Mouse (Mus musculus) right cerebral cortex, adult 18-20 months (tissue): ENCODE measurements around the gene Tpo.

Experiments used
- DNase-seq: peaks from one replicate; pipeline ENCODE4 v3.0.0; 2022; ENCODE audit warnings: mixed read lengths

Tpo gene

DNA sequence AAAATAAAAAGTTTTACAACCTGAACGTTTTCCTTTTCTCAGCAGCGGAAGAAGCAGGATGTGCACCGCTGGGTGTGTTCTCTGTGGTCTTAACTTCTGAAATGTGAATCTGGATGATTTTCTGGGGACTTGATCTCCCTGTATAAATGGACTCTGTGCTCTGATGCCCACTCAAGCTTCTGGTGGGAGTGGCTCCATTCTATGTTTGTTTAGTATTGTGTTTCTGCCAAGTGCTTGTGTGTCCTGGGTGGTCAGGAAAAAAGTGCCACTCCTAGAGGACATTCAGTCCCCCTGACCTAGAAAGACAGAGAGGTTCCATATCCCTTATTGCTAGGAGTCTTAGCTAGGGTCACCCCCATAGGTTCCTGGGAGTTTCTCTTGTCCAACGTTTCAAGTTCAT is at the start of gene Tpo:
Gene Tpo, minus strand, starts transcription at position 101 of the 400 bp plus-strand sequence.
- no peak for DNase-seq

DNA sequence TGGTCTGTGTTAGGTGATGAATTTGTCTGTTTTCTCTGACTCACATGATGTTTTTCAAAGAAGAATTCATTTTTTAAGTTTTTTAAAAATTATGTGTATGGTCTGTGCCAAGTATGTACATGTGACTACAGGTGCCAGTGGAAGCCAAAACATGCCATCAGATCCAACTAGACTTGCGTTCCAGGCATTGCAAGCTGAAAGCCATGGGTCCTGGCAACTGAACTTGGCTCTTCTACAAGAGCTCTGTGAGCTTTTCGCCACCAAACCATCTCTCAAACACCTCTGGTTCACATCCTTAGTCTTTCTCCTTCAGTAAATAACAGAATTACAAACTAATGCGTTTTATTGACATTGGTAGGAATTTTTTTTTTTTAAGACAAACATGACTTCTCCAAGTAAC is 49.3 kb upstream of the Tpo start:
- no peak for DNase-seq

DNA sequence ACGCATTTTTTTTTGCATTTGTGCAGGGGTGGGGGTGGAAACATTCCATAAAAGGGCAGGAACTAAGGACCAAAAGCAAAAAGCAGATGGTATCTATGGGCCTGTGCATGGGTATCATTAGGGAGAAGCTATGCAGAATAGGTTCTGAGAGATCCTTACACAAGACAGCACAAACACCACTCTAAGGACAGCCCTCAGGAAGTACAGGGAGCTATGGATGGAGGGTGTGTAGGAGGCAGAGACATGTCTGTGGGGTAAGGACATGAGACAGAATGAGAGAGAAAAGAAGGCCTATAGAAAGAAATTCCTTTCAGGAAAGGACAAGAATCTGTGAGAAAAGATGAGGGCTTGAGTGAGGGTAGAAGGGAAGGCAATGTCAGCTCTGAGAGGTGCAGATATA is 47.2 kb upstream of the Tpo start:
- DNase-seq: no peak

DNA sequence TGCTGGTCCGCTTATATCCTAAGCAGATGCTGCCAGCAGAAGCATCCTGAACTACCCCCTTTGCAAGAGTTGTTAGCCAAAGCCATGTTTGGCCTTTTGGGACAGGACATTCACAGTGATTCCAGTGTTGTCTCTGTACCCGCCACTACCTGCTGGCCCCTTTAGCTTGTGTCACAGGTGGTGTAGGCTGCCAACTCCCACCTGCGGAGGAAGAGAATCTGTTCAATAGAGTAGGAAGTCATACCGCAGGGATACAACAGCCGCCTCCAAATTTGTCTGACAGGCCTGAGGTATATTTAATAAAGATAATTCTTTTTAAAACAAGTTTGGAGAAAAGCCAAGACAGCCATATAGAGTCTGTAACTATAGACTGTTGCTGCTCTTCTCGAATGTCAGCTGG is 45.5 kb upstream of the Tpo start:
- no peak for DNase-seq

DNA sequence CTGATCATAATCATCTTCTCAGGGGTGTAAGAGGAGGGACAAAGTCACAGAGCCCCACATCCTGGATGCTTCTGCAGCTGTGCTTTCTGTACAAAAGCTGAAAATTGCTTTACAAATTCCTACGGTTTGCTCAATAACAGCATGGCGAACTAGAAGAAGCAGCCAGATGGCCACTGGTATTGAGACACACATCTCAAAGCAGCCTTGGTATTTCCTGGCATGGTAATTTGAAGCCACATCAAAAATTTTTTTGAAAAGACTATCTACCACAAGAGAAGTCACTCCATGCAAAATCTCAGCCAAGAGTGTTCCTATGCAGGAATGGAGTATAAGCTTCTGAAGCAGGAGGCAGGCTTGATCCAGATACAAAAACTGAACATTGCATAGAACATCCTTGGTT is 45.1 kb upstream of the Tpo start:
- DNase-seq: no peak

DNA sequence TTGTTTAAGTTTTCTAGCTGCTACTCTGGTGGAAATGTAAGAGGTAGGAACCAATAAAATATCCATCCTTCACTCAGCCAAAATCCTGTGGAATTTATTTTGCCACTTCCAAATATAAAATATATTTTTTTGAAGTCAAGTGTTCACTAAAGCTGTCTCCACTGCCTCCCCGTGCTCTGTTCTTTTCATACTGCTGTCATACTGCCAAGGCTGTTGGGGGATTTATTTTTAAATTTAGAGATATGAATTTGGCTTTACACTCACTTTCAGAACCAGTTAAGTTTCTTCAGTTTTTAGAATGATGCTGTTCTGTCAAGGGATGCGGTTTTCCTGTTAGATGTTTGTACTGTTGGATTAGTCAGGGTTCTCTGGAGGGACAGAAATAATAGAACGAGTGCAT is 36.1 kb upstream of the Tpo start:
- peak; percentile 25 for DNase-seq

DNA sequence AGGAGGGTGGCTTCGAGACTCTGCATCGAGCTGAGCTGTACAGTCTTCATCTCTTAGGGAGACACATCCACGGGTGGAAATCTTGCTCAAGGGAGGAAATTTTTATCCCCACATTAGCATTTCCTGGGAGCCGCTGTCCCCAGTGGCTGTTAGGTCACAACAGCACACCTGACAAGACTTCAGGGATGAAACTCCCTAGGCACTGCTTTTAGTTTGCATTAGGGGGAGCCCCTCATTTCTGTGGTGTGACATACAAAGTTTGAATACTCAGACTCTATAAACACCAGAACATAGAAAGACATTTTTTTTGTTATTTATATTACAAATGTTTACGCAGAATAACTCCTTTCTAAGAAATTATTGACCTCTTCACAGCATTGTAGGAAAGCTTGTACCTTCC is 32.1 kb upstream of the Tpo start:
- no peak for DNase-seq

DNA sequence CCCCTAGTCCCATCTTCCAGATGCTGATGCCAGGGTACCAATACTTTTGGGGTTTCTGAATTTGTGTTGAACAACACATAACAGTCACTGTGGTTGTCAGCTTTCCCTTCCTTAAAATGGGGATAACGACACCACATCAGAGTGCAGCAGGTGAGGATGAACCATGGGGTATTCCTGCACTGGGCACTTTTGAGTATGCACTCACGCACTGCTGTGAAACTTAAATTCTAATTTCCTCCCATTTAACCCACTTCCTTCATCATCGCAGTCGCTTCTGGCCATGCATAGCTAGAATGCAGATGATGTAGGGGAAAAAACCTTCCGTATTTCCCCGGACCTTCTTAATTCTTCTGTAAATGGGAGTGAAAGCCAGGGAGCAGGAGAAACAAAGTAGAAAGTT is 31.6 kb upstream of the Tpo start:
- DNase-seq: no peak

DNA sequence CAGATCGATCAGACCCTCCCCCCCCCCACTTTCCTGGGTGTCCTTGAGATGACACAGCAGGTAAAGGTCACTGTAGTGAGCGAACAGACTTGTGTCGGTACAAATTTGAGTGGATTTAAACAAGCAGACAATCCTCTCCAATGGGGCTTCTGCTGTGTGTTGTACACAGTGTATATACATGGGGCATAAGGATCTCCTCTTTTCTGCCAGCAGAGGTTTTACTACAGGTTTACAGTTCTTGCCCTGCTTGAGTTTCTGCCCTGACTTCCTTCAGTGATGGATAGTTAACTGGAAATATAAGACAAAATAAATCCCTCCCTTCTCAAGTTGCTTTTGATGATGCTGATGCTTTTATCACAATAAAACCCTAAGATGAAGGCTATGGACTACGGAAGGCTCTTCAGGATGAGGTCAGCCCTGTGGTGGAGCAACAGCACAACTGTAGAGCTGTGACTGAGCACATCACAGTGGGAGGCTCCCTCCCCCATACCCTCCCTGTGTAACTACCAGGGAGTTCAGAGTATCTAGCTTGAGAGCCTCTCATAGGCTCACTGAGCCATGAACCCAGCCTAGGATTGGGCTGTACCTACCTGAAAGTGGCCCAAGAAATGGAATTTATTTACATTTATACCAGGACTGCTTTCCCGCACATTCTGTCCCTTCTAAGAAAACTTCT is 29.4 kb upstream of the Tpo start:
- no peak for DNase-seq

DNA sequence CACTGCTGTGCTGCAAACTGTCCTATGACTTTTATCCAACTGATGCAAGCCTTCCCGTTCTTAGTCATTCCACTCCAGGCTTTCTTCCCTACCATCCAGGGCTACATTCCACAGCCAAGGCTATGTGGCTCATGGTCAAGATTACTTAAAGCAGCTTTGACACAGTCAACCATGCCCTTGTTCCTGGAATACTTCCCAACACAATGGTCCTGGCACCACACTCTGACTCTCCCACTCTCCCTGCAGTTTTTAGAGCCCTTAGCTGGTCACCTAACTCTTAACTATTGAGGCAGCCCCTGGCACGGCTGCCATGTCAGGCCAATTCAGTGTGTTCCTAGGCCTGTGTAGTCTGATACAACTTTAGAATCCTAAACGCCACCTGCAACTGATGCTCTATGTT is 28.1 kb upstream of the Tpo start:
- DNase-seq: no peak

DNA sequence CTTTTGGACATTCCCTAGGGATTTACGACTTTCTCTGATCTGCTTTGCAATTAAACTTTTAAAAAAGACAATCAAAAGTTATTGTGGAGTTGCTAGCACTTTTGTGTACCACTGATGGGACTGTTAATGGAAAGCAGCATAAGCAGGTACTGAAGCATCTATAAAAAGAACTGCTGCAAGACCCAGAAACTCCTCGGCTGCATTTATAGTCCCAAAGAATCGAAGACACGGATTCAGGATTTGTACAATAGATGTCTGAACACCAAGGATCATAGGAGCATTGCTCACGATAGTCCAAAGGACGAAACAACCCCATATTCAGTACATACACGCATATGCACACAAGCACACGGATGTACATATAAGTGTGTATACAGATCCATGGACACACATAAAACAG is 27.4 kb upstream of the Tpo start:
- no peak for DNase-seq

DNA sequence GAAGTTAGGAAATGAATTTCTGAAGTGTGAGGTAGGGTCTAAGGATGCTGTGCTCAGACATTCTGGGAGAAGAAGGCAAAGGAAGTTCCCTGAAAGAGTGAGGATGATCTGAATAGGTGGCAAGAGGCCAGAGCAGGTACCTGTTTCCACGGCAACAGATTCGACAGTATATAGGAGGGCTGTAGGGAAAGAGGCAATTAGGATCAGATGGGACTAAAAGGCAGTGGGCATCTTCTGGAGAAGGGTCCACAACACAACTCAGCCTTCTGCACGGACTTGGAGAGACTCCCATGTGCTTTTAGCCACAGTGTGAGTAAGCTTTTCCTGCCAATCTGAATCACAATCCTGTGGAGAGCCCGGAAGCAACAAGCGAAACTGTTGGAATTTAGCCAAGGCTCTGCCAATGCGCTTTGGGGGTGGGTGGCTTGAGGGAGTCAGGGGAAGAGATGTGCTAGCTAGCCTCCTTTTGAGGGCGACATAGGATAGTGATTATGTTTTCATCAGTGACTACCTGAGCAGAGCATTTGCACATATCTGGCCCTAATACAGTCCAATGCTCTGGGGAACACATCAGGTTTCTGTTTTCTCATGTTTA is 21.8 kb upstream of the Tpo start:
- DNase-seq: no peak

DNA sequence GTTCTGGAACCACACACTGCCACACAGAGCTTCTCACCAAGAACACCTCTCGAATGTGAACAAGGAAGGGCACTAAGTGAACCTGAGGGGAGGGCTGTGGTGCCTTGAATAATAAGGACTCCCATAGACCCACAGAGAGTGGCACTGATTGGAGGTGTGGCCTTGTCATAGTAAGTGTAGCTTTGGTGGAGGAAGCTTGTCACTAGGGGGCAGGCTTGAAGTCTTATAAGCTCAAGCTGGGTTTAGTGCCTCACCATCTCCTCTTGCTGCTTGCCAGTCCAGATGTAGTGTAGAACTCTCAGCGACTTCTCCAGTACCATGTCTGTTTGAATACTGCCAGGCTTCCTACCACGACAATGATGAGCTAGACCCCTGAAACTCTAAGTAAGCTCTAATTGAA is 9.7 kb upstream of the Tpo start:
- DNase-seq: peak; percentile 46

DNA sequence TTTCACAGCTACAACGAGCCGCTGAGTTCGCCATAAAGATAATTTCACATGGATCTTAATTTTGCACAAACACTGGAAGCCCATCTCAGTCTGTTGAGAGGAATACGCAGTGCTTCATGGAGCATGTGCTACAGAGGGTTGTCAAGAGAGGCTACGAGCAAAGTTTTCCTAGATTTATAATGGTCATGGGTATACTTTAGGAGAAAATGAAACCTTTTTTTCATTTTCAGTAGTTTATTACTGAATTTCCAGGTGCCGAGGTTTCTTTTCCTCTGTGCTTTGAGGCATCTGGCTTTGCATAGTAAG is 3.1 kb downstream of the Tpo start:
- DNase-seq: no peak

DNA sequence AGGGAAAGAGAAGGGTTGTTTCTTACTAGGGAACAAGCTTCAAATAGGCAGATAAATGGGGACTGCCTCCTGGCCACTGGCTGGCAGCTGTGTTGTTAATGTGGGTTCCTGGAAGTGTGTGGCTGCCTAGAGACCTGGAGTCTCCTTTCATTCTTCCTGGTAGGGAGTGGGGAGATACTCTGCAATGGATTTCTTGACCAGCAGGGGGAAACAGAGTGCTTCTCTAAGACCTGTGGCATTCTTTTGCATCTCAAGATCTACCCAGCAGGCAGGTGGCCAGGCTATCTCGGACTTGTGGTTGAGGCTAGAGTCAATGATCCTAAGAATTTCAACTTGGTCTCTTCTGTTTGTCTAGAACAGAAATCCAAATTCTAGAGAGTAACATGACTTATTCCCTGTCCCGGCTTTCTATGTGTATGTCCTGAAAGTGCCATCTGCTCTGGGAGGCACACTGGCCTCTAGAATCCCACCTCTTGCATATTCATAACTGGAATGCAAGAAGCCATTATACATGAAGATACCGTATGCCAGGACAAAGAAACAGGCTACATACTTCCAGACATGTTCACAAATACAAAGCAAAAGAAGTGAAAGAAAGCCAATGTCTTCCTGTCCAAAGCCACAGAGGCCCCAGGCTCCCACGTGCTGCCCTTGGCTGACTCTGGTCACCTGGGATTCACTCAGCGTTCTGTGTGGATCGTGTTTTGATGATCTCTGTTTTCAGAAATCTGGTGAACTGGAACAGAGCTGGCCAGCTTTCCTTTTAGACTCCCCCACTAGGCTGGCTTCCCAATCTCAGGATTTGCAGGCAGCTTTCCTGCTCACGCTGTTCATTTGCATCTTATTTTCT is 3.6 kb downstream of the Tpo start:
- DNase-seq: peak; percentile 80

DNA sequence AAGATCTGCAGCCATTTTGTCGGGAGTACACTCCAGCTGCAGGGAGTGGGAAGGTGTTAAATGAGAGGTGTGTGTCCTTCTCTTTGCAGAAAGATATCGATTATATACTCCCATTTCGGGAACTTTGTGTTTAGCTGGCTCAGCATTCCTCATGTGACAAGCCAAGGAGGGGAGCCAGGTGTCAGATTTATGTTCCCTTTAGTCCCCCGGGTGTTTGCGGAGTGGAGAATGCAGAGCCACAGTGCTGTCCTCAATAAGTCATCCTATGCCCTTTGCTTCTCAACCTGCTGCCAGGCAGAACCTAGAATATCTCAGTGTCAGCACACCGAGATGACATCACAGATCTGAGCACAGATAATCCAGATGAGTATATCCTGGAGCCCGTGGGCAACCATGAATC is 10.1 kb downstream of the Tpo start:
- no peak for DNase-seq

DNA sequence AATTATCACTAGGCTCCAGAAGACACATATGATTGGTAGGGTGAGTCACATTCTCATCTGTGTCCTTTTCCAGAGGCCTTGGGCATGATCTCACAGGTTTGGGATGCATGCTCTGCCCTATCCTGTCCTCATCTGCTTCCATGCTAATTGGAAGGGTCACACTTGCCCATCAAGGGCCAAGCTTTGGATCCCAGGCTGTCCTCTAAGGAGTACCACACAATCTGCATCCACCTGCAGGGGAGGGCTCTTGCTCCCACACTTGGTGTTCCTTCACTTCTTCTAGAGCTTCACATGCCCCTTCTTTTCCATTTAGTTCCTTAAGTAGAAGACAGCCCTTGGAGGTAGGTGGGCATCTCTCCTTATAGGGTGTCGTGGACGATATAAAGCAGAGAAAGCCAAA is 20.2 kb downstream of the Tpo start:
- no peak for DNase-seq

DNA sequence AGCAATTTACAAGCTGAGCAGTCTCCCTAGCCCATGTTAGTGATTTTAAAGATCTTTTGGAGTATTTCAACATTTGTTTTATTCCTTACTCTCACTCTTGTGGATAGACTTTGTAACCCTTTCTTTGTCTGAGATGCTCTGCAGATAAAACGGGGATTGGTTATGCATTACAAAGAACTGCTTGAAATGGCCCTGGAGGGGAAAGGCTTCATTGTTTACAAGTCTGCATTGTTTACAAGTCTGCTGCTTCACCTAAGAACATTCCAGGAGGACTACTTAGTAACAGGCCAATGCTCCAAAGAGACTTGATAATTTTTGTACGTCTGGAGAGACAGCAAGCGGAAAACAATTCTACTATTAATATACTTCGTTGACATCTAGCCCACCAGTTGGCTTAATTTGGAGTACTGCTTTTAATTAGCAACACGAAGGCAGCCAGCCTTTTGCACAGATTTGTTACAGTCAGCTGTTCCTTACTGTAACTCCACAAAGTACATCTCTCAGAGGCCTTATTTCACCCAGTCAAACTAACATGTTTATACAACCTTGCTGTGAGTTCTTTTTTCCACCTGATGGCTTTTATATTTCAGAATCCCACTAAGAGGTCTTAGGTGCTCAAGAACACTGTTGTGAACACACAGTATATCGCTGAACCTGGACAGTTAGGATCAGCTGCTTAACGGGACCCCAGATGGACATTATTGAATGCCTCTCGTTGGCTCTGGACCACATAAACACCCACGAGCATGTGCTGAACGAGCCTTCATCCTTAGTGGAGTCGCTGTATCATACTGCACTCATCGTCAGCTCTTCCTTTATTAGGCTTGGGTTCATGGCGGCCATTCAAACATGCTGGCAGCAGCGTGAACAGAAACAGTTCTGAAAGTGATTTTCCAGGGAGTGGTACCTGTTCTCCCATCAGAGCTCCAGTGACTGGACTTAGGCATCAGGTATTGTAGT is 22.5 kb downstream of the Tpo start:
- DNase-seq: no peak

DNA sequence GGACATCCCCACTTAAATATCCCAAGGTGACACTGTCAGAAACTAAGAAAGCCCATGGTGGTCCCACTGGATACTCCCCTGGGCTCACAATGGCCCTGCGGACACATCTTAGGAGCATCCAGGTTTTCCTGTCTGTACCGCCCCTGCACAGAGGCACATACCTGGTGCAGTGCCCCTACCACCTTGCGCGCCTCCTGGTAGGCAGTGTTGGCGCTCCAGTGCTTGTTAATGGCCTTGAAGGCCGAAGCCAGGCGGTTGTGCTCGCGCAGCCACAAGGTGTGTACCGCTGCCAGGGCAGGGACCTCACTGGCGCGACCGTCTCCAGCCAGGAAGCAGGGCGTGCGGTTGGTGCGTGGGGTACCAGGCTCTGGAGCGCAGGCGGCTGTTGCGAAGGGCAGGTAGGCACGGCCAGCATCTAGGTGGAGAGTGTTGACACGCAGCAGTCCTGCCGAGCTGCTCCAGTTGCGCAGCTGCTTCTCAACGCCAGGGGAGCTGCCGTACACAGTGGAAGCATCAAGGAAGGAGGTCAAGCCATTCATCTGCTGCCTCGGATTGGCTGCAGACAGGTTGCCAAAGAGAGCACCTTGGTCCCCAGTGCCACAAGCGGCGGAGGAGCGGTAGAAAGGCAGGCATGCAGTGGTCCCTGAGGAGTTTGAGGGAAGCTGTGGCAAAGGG is 29.4 kb downstream of the Tpo start:
- no peak for DNase-seq

DNA sequence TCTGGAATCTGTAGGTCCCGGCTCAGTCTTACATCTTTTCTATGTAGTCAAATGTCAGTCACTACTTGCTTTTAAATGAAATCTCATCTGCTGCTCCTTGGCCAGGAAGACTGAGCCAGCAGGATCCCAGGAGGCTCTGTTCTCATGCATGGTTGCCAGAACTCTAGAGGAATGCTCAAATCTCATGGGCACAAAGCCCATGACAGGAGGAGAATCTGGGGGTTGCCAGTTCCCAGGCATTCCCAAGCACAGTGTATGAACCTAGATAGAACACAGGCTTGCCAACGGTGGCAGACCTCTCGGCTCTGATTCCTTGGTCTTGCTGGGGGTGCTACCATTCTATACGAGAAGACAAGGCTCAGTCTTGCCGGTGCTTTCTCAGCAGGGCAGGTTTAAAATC is 40.3 kb downstream of the Tpo start:
- DNase-seq: no peak

DNA sequence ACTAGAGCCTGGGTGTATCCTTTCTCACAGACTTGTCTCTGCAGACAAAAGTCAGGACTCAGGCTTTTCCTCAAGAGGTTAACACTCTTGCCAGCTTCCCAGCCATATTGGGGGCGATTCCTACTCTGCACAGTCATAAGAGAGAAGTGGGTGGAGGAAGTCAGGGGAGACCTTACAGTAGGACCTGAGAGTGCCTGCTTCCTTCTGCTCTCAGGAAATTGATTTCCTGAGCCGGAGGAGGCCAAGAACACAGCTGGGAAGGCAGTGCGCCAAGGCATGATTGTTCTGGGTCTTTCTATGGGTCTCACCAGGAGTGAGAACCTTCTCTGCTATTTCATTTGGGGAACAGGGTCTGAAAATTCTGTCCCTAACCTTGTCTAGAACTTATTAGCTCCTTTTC is 48.5 kb downstream of the Tpo start:
- DNase-seq: no peak

DNA sequence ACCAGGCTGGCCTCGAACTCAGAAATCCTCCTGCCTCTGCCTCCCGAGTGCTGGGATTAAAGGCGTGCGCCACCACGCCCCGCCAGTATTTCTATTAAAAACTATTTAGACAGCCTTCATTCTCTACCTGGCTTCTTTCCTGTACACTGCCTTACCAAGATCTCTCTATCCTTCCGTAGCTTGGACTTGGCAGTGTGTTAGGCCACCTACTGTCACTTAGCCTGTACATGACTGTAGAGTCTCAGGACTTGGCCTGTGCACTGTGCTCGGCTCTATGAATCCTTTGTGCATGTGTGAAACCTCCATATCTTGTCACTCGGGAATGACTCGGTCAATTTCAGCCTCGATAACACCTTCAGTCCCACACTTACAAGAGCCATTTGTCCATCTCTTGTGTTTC is 55.4 kb downstream of the Tpo start:
- DNase-seq: no peak

DNA sequence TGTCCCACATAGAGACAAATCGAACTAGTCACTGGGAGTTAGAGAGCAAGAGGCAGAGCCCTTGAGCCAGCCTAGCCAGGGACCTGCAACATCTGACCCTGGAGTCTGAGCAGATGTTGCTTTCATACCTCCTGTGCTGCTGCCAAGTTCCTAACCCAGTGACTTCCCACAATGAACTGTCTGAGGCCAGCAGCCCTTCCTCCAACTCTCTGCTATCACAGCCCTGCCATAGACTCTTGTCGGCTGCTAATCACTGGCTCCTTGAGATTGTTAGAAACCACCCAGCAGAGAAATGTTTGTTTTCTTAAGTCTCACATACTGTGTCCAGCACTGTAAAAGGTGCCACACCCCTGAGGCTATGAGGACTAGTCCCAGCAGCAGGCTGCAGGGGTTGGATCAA is 56.1 kb downstream of the Tpo start:
- DNase-seq: no peak
